Mouse (Mus musculus): ENCODE measurements around the gene Cadm3. TPM values are rescaled to one million over a fixed set of nuclear protein-coding genes. Genes with fewer than 3 reads are reported as not detected.
"Not testable (repeated sequence)": the region's sequence is repeated elsewhere in the genome, so short reads cannot be mapped to it uniquely, and the experiment has no call there.

Gene Cadm3
- polyA plus RNA-seq, 1 experiment from 2014 or later = 1.4 TPM

DNA sequence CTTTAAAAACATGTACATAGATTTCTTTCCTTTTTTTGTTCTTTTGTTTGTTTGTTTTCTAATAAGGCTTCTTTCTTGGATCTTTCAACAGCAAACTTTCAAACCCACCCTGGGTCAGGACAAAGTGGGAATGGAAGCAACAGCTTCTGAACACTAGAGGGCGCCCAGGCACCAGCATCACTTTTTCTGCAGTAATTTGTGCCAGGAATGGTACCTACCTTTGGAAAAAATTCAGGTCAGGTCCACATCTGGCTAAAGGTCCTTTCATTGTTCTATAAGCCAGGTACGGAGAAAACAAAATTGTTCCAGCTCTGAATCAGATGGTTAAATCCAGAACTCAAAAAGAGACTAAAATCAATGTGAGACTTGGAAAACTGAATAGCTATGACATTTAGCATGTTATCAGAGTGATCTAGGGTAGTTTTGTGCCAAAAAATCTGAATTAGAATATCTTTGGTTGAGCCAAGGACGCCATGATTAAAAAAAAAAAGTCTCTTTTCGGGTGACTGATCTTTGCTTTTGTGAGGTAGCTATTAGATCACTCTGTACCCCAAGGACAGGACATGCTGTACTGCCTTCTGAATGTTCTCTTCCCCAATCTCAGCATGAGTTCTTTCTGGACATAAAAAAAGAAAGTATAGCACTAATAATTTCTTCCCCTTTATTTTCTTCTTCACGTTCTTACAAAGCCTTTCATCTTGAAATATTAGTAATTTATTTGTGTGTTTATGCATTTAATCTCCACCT is 43.5 kb downstream of the Cadm3 start:
- H3K36me3 ChIP-seq (ENCODE audit: control insufficient read depth, insufficient read depth, low read length) = no peaks in the 10 kb centered on the region
- no peak for ATAC-seq (ENCODE audit: low FRiP score, low TSS enrichment)
- H3K9me3 ChIP-seq (ENCODE audit: control insufficient read depth, low read length) = no peaks in the 10 kb centered on the region
- H3K27me3 ChIP-seq (ENCODE audit: control insufficient read depth, insufficient read depth, low read length) = no peaks in the 10 kb centered on the region
- TF ChIP-seq CTCF (IDR thresholded peaks at IDR 0.05; ENCODE audit: low read depth) (peak; percentile 77), EP300 (optimal IDR thresholded peaks at IDR 0.05) (no peak)
- no peak for DNase-seq (ENCODE audit: low spot score)
- no peak overlapping the region for H3K9ac ChIP-seq (ENCODE audit: low read length)
- H3K4me2 ChIP-seq (replicated peaks; ENCODE audit: low read depth) = no peak overlapping the region
- H3K4me1 ChIP-seq (replicated peaks; ENCODE audit: control insufficient read depth, insufficient read depth) = no peaks in the 10 kb centered on the region
- H3K27ac ChIP-seq (replicated peaks) = no peak overlapping the region
- 24% methylated on average over 5 of the region's 5 CpGs for WGBS
- H3K4me3 ChIP-seq (ENCODE audit: low read depth, low read length) = no peak overlapping the region

GRCm38 (mm10) chr1:173322249-173322627 is 45.3 kb downstream of the Cadm3 start:
- no peak for DNase-seq (ENCODE audit: low spot score)
- TF ChIP-seq EP300 (optimal IDR thresholded peaks at IDR 0.05) = no peak
- no peak for TF ChIP-seq CTCF (IDR thresholded peaks at IDR 0.05; ENCODE audit: low read depth)
- Histone ChIP-seq H3K4me3 (ENCODE audit: low read depth, low read length) (no peak overlapping the region), H3K36me3 (ENCODE audit: control insufficient read depth, insufficient read depth, low read length) (no peaks in the 10 kb centered on the region), H3K4me2 (replicated peaks; ENCODE audit: low read depth) (no peak overlapping the region), H3K27me3 (ENCODE audit: control insufficient read depth, insufficient read depth, low read length) (no peaks in the 10 kb centered on the region), H3K9ac (ENCODE audit: low read length) (no peak overlapping the region), H3K27ac (replicated peaks) (no peak overlapping the region), H3K9me3 (ENCODE audit: control insufficient read depth, low read length) (no peaks in the 10 kb centered on the region), H3K4me1 (replicated peaks; ENCODE audit: control insufficient read depth, insufficient read depth) (no peaks in the 10 kb centered on the region)
- WGBS = 66% methylated on average over 6 of the region's 6 CpGs
- ATAC-seq (ENCODE audit: low FRiP score, low TSS enrichment) = no peak

GRCm38 (mm10) chr1:173321593-173322248 is 45.8 kb downstream of the Cadm3 start:
- H3K9me3 ChIP-seq (ENCODE audit: control insufficient read depth, low read length) = no peaks in the 10 kb centered on the region
- no peaks in the 10 kb centered on the region for H3K4me1 ChIP-seq (replicated peaks; ENCODE audit: control insufficient read depth, insufficient read depth)
- no peak overlapping the region for H3K4me2 ChIP-seq (replicated peaks; ENCODE audit: low read depth)
- no peak for ATAC-seq (ENCODE audit: low FRiP score, low TSS enrichment)
- no peak for TF ChIP-seq EP300 (optimal IDR thresholded peaks at IDR 0.05)
- TF ChIP-seq CTCF (IDR thresholded peaks at IDR 0.05; ENCODE audit: low read depth) = no peak
- DNase-seq (ENCODE audit: low spot score) = no peak
- H3K27me3 ChIP-seq (ENCODE audit: control insufficient read depth, insufficient read depth, low read length) = no peaks in the 10 kb centered on the region
- WGBS = 65% methylated on average over 8 of the region's 8 CpGs
- H3K4me3 ChIP-seq (ENCODE audit: low read depth, low read length) = no peak overlapping the region
- no peak overlapping the region for H3K27ac ChIP-seq (replicated peaks)
- no peak overlapping the region for H3K9ac ChIP-seq (ENCODE audit: low read length)
- H3K36me3 ChIP-seq (ENCODE audit: control insufficient read depth, insufficient read depth, low read length) = no peaks in the 10 kb centered on the region

DNA sequence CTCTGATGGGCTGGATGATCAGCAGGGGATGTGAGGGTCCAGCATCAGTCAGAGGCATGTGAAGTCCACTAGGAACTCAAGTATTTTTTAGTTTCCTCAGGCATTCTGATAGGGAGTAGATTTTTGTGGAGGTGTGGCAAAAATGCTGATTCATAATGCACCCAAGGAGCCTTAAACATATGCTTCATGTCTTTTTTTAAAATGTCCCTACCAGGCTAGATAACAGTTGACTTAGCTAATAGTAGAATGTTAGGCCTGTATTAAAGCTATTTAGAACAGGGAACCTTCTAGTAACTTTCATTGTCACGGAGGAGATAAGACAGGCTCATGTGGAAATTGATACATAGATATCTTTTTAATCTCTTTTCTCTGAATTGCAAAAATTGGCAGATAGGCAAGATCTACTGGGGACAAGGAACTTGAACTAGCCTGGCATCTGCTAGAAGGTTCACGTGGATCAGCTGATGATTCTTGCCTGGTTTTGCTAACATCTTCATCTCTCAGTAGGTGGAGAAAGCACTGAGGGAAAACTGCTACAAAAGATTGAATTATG is 49.5 kb downstream of the Cadm3 start:
- Histone ChIP-seq H3K4me2 (replicated peaks; ENCODE audit: low read depth) (no peak overlapping the region), H3K4me1 (replicated peaks; ENCODE audit: control insufficient read depth, insufficient read depth) (no peaks in the 10 kb centered on the region), H3K27ac (replicated peaks) (no peak overlapping the region), H3K4me3 (ENCODE audit: low read depth, low read length) (no peak overlapping the region), H3K9me3 (ENCODE audit: control insufficient read depth, low read length) (no peaks in the 10 kb centered on the region), H3K9ac (ENCODE audit: low read length) (no peak overlapping the region), H3K27me3 (ENCODE audit: control insufficient read depth, insufficient read depth, low read length) (no peaks in the 10 kb centered on the region), H3K36me3 (ENCODE audit: control insufficient read depth, insufficient read depth, low read length) (no peaks in the 10 kb centered on the region)
- ATAC-seq (ENCODE audit: low FRiP score, low TSS enrichment) (no peak), DNase-seq (ENCODE audit: low spot score) (no peak)
- TF ChIP-seq EP300 (optimal IDR thresholded peaks at IDR 0.05) = no peak
- no peak for TF ChIP-seq CTCF (IDR thresholded peaks at IDR 0.05; ENCODE audit: low read depth)
- 82% methylated on average over 2 of the region's 2 CpGs for WGBS

DNA sequence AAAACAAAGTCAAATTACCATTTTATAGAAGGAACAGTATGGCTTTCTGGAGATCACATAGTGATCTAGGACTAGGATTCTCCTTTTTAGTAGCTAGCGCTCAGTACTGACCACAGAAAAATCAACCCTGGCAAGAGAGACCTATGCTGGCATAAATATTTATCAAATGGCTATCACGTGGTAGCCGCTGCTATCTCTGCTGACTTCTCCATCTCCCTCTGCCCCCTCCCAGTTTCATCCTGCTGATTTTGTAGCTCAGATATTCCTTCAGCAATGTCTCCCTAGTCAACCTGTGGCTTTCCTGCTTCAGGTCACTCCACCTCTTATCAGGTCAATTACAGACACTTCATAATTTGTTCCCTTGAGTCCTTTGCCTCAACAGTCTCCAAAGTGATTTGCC is 51.8 kb downstream of the Cadm3 start:
- H3K36me3 ChIP-seq (ENCODE audit: control insufficient read depth, insufficient read depth, low read length) = no peaks in the 10 kb centered on the region
- H3K9me3 ChIP-seq (ENCODE audit: control insufficient read depth, low read length) = no peaks in the 10 kb centered on the region
- no peak overlapping the region for H3K27ac ChIP-seq (replicated peaks)
- H3K9ac ChIP-seq (ENCODE audit: low read length) = no peak overlapping the region
- H3K27me3 ChIP-seq (ENCODE audit: control insufficient read depth, insufficient read depth, low read length) = no peaks in the 10 kb centered on the region
- no peak for TF ChIP-seq EP300 (optimal IDR thresholded peaks at IDR 0.05)
- TF ChIP-seq CTCF (IDR thresholded peaks at IDR 0.05; ENCODE audit: low read depth) = no peak
- H3K4me2 ChIP-seq (replicated peaks; ENCODE audit: low read depth) = no peak overlapping the region
- H3K4me3 ChIP-seq (ENCODE audit: low read depth, low read length) = no peak overlapping the region
- DNase-seq (ENCODE audit: low spot score) (no peak), ATAC-seq (ENCODE audit: low FRiP score, low TSS enrichment) (no peak)
- H3K4me1 ChIP-seq (replicated peaks; ENCODE audit: control insufficient read depth, insufficient read depth) = no peaks in the 10 kb centered on the region
- 81% methylated on average over 3 of the region's 3 CpGs for WGBS

- 70% methylated on average over 7 of the region's 7 CpGs for WGBS
- not testable (repeated sequence) for H3K9ac ChIP-seq (ENCODE audit: low read length); H3K27ac ChIP-seq (replicated peaks); ATAC-seq (ENCODE audit: low FRiP score, low TSS enrichment); H3K27me3 ChIP-seq (ENCODE audit: control insufficient read depth, insufficient read depth, low read length); H3K9me3 ChIP-seq (ENCODE audit: control insufficient read depth, low read length); H3K36me3 ChIP-seq (ENCODE audit: control insufficient read depth, insufficient read depth, low read length); H3K4me2 ChIP-seq (replicated peaks; ENCODE audit: low read depth); DNase-seq (ENCODE audit: low spot score); H3K4me3 ChIP-seq (ENCODE audit: low read depth, low read length); H3K4me1 ChIP-seq (replicated peaks; ENCODE audit: control insufficient read depth, insufficient read depth)
Observed at GRCm38 (mm10) chr1:173313535-173314050, 53.9 kb downstream of the Cadm3 start.

- not testable (repeated sequence) for ATAC-seq (ENCODE audit: low FRiP score, low TSS enrichment); H3K4me2 ChIP-seq (replicated peaks; ENCODE audit: low read depth); H3K4me3 ChIP-seq (ENCODE audit: low read depth, low read length); DNase-seq (ENCODE audit: low spot score); H3K4me1 ChIP-seq (replicated peaks; ENCODE audit: control insufficient read depth, insufficient read depth); H3K27ac ChIP-seq (replicated peaks); H3K9ac ChIP-seq (ENCODE audit: low read length); H3K36me3 ChIP-seq (ENCODE audit: control insufficient read depth, insufficient read depth, low read length); H3K27me3 ChIP-seq (ENCODE audit: control insufficient read depth, insufficient read depth, low read length); H3K9me3 ChIP-seq (ENCODE audit: control insufficient read depth, low read length)
- WGBS = 20% methylated on average over 3 of the region's 3 CpGs
Observed at GRCm38 (mm10) chr1:173302795-173303194, 64.7 kb downstream of the Cadm3 start.

All from stomach, postnatal 0 days (tissue).